Mouse (Mus musculus): ENCODE data around the gene C530008M17Rik.

The C530008M17Rik gene

GRCm38 (mm10) chr5:76773492-76774158, 117.3 kb downstream of the C530008M17Rik start:
- no peak for DNase-seq (ENCODE audit: low spot score)

DNA sequence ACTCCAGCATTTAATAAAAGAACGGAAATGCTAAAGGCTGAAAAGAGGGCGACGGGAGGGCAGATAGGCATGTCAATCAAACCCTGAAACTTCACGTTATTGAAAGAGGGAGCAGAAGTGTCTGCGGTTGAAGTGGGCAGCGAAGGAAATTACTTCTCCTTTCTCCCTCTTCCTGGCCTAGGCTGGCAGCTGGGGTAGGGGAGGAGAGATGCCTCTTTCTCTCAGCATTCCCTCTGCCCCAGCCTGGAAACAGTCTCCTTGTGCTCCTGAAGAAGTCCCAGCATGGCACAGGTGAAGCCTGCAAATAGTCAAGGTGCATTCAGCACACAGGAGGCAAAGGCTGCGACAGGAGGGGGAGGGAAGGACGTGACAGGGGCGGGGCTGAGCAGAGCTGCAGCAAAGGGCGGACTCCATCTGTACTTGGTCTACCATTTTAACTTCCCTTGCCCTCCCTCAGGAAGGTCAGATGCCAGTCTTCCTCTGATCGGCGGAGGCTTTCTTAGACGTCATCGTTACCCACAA, 122.8 kb downstream of the C530008M17Rik start:
- DNase-seq (ENCODE audit: low spot score), result no peak

GRCm38 (mm10) chr5:76781943-76782342, 125.6 kb downstream of the C530008M17Rik start:
- no peak for DNase-seq (ENCODE audit: low spot score)

DNA sequence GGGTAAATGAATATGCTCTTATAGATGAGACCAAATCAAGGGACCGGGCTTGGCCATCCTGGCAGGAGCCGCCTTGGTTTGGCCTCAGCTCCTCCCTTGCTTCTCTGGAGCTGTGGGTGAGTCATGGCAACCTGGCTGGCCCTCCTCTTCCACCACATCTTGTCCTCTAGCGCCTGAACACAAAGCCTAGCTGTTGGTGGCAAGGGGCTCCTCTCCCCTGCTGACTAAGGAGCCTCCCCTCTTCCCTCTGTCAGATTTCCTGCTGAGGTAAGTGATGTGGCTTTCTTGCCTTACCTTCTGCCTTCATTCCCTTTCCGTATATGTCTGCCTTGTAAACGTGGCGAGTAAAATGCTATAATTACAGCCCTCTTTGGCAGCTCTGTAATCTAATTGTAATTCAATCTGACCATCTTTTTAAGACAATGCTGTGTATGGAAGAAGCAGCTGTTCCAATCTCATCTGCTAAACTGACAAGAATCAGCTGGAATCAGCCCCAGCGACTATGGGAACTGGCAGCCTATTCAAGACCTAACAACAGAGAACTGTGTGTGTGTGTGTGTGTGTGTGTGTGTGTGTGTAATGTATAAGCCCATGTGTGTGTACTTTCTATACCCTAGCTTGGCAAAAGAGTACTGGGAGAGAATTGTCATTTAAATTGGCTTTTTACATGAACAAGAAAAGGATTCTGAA, 126.2 kb downstream of the C530008M17Rik start:
- DNase-seq (ENCODE audit: low spot score), result no peak

GRCm38 (mm10) chr5:76783104-76783441, 126.8 kb downstream of the C530008M17Rik start:
- no peak for DNase-seq (ENCODE audit: low spot score)

GRCm38 (mm10) chr5:76784151-76784723, 127.9 kb downstream of the C530008M17Rik start:
- no peak for DNase-seq (ENCODE audit: low spot score)

GRCm38 (mm10) chr5:76785013-76785412, 128.7 kb downstream of the C530008M17Rik start:
- no peak for DNase-seq (ENCODE audit: low spot score)

GRCm38 (mm10) chr5:76789881-76790280, 133.6 kb downstream of the C530008M17Rik start:
- DNase-seq (ENCODE audit: low spot score), result no peak

- DNase-seq (ENCODE audit: low spot score), result no peak
Observed at GRCm38 (mm10) chr5:76791280-76791679, 135.0 kb downstream of the C530008M17Rik start.

DNA sequence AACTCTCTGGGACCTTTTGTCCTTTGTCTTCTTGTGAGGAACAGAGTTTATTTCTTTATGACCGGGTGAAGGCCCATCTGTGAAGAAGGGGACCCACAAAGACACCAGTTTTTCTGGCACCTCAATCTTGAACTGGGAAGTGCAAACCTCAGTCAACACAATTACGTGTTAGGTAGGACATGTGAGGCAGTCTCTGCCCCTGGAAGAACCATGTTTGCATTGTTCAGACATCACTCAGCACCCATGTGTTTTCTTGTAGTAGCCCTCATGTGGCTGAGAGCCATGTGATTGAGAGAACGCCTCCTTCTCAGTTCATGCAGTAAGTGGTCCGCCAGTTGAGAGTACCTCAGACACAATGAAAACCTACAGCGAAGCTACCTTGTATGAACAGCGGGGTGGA, 136.4 kb downstream of the C530008M17Rik start:
- DNase-seq (ENCODE audit: low spot score), result no peak

DNA sequence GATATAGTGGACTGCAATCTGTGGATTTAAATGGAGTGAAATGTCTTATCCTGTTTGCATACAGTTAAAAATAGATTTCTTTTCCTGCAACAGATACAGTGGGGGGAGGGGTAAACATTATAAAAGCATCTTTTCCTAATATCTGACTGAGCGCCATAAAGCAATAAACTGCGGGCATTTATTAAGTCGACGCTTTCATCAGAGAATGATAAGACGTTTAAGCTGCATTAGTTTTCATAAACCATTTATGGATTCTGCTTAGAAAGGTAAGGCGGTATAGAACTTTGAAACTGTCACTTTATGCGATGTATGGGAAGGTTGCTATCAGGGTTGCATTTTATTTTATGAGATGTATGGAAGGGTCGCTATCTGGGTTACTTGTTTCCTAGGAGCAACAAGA, 141.7 kb downstream of the C530008M17Rik start:
- no peak for DNase-seq (ENCODE audit: low spot score)

GRCm38 (mm10) chr5:76799471-76799870, 143.2 kb downstream of the C530008M17Rik start:
- DNase-seq (ENCODE audit: low spot score), result peak; percentile 68

DNA sequence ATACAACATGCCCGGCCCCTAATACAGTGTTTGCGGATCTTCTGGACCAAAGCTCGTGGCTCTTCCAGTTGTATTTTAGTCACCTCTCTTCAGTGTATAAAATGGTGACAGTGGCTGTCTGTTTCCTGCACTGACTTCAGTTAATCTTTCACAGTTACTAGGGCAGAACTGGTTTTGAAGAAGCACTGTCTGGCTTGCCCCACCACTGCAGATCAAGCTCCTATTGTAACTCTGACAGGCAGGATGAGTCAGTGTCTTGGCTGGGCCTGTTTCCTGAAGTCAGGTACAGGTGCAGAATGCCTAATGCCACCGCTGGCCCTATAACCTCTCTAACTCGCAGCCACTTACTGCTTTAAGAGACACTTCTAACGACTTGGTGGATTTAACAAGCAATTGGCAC, 152.7 kb downstream of the C530008M17Rik start:
- no peak for DNase-seq (ENCODE audit: low spot score)

DNA sequence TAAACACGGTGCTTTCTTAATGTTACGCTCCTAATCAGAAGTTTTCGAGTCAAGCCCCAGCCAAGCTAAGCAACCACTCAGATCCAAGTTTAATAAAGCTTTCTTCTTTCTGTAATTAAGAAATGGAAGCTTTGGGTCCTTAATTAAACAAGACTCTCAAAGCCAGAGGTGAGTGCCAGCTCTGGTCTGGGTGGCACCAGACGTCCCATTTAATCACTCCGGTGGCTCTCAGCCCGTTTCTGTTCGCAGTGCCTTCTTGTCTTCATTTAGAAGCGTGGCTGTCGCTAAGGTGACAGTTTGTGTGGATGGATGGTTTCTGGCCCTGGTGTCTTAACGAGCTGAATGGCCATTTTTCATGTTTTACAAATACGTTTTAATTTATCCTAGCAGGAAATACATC, 158.7 kb downstream of the C530008M17Rik start:
- DNase-seq (ENCODE audit: low spot score), result no peak

GRCm38 (mm10) chr5:76815786-76816455, 159.6 kb downstream of the C530008M17Rik start:
- DNase-seq (ENCODE audit: low spot score), result peak; percentile 35

- DNase-seq (ENCODE audit: low spot score), result no peak
Observed at GRCm38 (mm10) chr5:76816748-76817147, 160.4 kb downstream of the C530008M17Rik start.

GRCm38 (mm10) chr5:76817678-76818077, 161.4 kb downstream of the C530008M17Rik start:
- no peak for DNase-seq (ENCODE audit: low spot score)

DNA sequence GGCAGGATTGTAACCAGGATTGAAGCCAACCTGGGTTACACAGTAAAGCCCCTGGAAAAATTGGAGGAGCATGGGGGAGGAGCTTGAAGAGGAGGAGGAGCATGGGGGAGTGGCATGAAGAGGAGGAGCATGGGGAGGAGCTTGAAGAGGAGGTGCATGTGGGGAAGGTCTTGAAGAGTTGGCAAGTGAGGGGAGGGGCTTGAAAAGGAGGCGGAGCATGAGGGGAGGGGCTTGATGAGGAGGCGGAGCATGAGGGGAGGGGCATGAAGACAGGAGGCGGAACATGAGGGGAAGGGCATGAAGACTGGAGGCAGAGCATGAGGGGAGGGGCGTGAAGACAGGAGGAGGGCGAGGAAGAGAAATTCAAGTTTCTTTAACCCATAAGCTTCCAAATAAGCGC, 162.5 kb downstream of the C530008M17Rik start:
- no peak for DNase-seq (ENCODE audit: low spot score)

DNA sequence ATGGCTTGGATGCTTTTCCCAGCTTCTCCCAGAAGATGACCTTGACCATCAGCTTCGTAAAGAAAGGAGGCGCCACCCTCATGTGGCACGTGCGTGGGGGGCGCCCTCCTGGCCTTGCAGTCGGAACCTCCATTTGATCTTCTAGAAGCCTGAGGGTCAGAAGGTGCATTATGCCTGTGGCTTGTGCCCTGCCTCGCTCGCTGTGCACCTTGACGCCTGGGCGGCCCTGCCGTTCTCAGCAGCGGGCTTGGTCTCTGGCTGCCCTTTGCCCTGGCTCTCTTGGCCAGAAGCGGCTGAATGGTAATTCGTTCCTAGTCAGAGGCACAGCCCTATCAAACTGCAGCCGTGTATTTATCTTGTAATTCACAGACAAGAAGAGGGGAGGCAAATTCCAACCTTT, 165.8 kb downstream of the C530008M17Rik start:
- DNase-seq (ENCODE audit: low spot score), result no peak

GRCm38 (mm10) chr5:76828527-76829240, 172.4 kb downstream of the C530008M17Rik start:
- DNase-seq (ENCODE audit: low spot score), result no peak

- DNase-seq (ENCODE audit: low spot score), result no peak
Observed at GRCm38 (mm10) chr5:76832529-76833210, 176.4 kb downstream of the C530008M17Rik start.
